Mouse (Mus musculus): Measurements from ENCODE around the gene Usp3.

Usp3 gene

DNA sequence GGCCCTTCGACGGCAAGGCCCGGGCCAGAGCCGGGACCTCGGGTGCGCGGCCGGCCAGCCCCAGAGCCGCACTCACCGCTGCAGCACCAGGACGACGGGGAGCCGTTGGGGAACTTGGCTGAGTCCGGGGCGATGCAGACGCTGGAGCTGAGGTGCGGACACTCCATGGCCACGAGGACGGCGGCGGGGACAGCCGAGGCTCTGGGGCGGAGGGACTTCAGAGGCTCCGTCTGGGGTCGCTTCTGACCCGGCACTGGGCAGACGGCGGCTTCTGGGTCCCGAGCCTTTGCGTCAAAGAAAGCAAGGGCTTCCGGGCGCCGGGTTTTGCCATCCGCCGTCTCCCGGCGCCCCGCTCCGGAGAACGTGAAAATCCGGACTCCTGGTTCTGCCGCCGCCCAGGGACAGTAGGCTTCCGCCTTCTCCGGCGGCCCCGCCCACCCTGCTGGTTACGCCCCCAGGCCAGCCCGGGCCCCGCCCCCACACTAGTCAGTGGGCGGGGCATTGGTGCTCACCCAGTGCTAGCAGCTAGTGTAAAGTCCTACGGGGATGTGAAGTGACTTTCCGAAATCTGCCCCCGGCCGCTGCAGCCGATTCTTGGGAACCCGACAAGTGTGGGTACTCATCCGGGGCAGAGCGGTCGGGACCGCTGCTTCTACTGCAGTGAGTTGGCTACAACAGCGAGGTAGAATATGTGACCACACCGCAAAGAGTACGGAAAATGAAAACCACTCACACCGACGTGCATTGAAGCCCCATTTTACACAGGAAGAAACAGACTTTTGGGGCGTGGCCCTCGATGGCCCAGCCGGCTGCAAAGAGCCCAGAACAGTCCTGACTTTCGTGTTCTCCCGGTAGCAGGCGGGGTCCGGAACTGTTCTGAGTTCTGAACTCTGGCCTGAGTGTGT is at the start of gene Usp3:
Usp3 (minus strand) TSS at position 435 of the 905 bp plus-strand sequence.
- peak; percentile 86 for DNase-seq (ENCODE audit: low read depth)

DNA sequence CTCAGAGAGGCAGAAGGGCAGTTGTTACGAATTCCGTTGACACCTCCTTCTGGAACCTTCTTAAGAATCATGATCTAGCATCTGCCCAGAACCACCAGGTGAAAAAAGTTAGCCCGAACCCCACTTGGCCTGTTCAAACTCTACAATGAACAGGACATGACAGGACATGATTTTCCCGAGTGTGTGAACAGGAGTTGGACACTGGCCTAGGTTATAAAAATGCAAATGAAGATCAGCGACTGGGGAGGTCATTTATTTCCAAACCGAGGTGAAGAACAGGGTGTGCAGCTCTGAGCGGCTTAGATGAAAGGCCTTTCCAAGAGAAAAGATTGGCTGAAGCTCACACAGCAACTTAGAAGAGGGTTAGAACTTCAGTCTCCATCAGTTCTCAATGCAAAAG is 47.5 kb upstream of the Usp3 start:
- DNase-seq (ENCODE audit: low read depth): no peak

DNA sequence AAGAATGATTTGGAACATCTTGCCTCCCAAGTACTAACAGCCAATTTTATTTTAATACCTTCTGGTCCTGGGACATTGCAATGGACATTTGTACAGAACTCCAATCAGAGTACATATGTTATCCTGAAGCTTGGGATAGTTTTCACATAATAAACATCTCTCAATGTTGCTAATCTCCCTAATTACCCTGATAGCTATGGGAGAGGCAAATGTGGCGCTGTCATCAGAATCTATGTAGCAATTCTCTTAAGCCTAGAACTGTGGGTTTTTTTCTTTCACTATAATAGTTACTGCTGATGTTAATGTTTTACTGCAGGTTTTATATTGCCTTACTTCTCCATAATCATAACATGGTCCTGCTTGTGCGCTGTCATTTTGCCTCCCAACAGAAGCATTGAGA is 46.7 kb upstream of the Usp3 start:
- DNase-seq (ENCODE audit: low read depth): no peak

DNA sequence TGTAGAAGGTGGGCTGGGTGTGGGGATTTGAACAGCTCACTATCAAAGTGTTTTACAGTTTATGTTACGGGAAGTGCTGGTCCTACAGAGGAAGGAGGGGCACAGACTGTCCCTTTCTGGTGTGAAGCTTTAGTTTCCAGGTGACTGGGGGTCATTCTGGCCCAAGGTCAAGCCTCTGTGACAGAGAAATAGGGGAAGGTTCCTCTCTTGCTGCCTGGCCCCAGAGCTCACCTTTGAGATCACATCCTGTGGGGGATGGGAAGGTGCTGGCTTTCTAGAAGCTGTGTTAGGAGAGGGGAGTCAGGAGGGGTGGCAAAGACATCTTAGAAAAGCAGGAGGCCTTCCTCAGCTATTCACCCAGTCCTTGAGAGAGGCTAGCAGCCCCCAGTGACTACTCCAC is 39.5 kb upstream of the Usp3 start:
- no peak for DNase-seq (ENCODE audit: low read depth)

DNA sequence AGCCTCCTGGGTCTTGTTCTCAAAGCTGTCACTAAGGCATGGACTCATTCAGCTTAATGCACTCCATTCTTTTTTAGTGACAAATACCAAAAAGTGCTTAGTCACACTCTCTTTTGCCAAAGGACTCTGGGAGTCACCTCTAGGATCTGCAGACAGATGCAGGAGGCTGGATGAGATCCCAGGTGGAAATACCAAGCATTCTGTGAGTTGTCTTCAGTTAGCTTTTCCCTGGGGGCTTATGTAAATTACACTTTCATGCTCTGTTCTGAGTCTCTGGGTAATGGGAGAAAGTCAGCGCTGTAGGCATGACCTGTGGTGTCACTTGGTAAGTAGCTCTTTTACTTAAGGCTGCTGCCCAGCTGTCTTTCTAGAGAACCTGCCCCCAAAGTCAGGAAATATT is 38.0 kb upstream of the Usp3 start:
- DNase-seq (ENCODE audit: low read depth): peak; percentile 29

DNA sequence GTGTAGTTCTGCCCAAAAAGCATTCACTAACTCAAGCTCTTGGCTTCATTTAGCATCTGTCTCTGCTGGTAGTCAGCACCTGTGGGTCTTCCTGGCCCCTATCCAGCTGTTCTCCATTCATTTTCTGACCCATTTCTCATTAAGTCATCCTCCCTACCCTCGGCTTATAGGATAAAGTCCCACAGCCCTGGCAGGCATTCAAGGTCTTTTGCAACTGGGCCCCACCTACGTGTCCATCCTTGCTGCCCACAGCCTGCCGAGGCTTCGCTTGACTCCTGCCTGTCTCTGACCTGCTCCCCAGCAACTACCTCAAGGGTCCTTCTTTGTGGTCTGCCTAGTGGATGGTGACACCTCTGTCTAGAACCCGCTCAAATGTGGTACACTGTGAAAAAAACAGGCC is 33.7 kb upstream of the Usp3 start:
- DNase-seq (ENCODE audit: low read depth): no peak

DNA sequence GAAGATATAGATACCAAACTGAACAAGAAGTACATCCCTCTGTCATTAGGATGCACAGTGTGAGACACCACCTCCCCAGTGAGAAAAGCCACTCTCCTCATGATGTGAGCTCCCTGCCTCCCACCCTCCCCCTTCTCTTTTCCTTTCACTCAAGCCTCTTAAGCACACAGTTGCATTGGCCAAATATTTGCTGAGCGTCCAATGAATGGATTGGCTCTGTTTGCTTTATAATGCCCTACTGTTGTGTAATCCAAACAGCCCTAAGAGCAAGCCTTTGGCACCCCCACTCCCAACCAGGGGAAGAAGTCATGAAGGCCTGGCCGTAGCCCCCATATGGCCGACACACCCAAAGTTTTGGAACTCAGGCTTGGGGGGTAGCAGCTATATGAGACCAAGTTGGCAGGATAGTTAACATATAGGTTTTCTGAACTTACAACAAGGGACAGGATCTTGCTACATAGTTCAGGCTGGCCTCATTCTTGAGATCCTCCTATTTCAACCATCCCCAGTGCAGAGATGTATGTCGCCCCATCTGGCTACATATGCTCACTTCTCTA is 33.1 kb upstream of the Usp3 start:
- no peak for DNase-seq (ENCODE audit: low read depth)

DNA sequence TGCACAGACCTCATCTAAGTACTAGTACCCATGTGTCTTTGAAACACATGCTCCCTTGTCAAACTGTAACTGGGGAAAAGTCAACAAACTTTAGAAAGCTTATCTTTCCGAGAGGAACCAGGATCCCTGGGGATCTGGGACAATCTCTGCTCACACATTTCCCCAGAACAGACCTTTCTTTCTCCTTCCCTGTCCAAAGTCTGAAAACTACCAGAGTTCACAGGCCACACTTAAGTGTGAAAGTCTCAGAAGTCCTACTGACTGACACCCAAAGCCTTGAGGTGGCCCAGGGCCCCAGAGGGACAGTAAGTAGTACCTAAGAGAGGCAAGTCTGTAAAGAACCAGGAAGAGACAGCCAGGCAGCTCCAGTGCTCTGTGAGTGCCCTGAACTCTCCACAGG is 31.9 kb upstream of the Usp3 start:
- no peak for DNase-seq (ENCODE audit: low read depth)

DNA sequence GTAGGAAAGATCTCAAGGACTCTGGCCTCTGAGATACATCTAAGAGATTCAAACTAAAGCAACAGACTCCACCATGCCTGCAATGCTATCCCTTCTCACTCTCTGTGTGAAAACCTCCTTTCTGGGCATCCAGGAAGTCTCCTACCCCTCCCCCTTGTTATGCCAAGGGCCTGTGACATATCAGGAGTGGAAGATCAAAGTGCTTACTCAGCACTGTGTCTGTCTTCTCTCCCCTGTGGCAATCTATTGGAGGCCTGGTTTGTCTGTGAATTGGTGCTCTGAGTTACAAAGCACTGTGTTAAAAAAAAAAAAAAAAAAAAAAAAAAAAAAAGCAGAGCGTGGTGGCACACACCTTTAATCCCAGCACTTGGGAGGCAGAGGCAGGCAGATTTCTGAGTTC is 30.7 kb upstream of the Usp3 start:
- no peak for DNase-seq (ENCODE audit: low read depth)

DNA sequence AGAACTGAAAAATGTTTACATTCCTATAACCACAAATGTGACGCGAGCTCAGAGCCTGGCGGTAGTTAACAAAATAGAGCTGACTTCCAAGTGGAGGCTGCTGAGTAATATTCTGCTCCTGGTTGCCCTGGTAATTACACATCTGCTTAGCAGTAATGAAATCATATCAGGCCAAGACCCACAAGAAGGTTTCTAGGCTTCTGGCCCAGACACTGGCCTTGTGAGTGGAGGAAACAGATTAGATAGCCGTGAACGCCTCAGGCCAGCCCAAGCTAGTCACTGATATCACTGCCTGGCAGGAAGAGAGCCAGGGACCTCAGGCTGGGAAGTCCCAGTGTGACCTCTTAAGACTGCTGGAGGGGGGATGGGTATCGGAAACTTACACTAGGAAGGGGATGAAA is 27.6 kb upstream of the Usp3 start:
- peak; percentile 98 for DNase-seq (ENCODE audit: low read depth)

DNA sequence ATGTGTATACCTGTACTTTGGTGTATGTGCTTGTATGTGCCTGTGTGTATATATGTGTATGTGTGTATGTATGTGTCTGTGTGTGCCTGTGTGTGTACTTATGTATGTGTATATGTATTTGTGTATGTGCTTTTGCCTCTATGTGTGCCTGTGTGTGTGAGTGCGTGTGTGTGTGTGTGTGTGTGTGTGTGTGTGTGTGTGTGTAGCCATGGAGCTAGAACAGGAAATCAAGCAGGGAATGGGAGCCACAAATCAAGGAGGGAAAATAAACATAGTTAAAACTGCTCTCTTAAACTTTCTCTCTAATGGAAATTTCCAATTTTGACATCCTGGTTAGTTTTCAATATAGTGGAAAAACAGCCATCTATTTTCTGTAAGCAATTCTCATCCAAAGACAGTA is 27.1 kb upstream of the Usp3 start:
- DNase-seq (ENCODE audit: low read depth): no peak

DNA sequence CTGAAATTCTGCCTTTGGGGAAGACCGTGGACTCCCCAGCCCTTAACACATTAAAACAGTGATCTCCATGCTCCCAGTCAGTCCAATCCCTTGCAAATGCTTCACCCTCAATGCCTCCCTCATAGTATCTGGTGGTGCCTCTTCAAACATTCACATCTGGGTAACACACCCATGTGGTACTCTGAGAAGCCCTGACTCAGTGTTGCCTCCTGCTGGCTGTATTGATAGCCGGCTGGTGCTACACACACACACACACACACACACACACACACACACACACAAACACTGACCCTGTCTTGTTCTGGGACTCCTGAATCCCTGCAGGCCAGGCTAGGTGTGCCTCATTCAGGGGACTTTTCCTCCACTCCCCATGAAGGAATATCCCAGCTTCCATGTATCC is 24.9 kb upstream of the Usp3 start:
- DNase-seq (ENCODE audit: low read depth): no peak

DNA sequence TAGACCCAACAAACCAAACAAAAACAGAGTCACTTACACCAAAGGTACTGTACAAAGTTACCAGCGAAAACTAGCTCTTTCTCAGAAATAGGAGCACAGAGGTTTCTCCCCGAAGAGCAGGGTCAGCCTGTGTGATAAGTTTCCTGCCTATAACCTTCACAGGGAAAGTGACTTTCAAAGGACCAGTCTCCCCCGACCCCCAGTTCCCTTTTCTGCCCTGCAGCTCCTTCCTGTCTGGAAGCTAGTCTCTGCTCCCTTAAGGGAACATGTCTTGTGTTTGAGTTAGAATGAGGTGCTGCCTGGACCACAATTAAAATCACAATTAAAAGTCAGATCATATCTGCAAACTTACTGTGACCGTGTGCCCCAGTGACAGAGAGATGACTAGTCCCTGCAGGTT is 23.9 kb upstream of the Usp3 start:
- no peak for DNase-seq (ENCODE audit: low read depth)

DNA sequence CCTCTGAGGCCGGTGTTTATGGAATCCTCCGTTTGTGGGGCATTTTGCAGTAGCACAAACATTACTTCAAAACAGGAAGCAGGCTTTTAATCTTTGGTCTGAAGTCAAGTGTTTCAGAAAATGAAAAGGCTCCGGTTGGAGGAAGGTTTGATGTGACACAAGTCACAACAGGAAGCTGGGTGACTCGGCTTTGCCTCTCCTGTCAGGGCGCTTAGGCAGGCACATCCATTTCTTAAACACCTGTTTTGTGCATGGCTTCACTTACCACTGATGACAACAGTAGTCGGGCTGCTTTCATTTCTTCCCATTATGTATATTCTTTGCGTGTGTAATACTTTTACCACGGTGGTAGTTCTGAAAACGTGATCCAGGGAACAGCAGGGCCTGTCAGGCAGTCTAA is 22.2 kb upstream of the Usp3 start:
- DNase-seq (ENCODE audit: low read depth): no peak

DNA sequence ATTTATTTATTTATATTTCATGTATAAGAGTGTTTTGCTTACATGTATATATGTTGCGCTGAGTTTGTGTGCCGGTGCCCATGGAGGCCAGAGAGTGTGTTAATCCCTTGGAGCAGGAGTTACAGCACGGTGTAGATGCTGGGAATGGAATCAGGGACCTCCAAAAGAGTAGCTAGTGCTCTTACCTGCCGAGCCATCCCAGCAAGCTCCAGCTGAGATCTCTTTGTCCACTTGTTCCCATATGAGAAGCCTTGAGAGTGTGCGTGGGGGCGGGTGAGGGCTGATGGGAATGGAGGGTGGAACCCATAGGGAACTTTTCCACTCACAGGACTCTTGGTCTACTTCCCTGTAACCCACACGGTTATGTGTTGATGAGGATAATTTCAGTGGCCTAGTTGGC is 21.6 kb upstream of the Usp3 start:
- DNase-seq (ENCODE audit: low read depth): no peak

DNA sequence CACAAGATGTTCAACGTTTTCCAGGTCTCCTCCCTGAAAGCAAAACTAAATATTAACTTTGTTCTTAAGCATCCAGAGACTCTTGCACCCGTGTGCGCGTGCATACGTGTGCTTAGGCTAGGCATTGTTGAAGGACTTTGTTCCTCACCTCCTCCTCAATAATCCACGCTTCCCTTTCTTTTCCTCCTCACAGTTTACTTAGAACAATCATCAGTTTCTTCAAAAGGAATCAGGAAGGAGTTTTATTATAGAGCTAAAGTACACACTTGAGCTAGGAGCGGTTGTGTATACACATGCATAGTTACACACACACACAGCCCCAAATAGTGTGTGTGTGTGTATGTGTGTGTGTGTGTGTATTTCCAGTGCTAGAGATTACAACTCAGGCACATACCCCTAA is 20.7 kb upstream of the Usp3 start:
- no peak for DNase-seq (ENCODE audit: low read depth)

DNA sequence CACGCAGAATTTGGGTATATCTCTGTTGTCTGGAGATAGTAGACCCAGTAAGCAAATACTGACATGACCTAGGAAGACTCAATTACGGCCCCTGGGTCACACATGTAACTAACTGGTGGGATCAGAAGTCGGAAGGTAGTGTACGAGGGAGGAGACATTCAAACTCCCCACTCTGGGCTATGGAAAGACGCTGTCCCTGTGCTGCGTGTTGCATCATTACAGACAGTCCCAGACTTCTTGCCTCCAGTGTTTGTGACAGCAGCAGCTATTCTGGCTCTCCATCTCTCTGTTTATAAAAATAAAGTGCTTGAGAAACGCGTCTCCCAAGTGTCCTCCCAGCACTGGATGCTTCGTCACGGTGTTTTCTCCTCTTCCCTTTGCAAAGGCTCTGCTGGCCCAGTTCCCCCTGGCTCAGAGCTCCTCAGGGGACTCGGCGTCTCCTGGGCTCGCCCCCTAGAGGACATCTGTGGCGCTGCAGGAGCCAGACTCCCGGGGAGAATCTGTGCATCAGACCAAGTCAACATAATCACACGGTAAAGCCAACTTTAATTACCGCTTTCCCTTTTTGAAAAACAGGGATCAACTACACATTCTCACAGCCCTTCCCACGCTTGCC is 18.6 kb upstream of the Usp3 start:
- DNase-seq (ENCODE audit: low read depth): no peak

DNA sequence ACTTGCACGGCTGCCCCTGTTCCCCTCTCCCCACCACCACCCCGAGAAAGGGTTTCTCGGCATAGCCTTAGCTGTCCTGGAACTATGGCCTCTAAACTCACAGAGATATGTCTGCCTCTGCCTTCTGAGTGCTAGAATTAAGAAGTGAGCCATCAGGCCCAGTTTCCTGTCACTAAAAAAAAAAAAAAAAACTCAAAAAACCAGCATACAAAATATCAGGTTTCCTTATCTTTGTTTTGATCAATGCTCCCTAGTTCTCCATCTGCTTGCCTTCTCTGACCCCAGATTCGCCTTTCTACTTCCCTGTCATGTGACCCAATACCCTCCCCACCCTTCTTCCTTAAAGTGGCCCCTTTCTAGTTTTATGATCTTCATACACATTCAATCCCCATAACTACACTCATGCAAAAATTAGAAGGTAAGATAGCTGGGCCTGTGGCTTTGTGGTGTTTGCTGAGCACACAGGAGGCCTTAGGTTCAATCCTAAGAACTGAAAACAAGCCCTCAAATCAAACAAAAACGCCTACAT is 15.9 kb upstream of the Usp3 start:
- DNase-seq (ENCODE audit: low read depth): no peak

DNA sequence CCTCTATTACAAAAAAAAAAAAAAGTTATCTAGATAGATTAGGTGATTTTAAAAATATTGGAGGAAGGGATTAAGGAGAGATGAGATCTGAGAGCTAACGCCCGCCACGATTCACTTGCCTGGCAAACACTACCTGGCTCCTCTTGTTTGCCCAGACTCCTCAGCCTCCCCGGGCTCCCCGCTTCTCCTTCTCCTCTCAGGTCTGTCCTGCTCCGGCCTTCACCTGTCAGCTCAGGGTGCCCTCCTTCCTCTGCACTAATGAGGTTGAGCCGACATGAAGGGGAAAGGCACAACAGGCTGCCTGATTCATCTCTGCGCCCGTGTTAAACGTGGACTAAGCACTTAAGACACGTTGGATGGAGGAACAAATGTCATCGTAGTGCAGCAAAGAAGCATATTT is 13.9 kb upstream of the Usp3 start:
- DNase-seq (ENCODE audit: low read depth): no peak

DNA sequence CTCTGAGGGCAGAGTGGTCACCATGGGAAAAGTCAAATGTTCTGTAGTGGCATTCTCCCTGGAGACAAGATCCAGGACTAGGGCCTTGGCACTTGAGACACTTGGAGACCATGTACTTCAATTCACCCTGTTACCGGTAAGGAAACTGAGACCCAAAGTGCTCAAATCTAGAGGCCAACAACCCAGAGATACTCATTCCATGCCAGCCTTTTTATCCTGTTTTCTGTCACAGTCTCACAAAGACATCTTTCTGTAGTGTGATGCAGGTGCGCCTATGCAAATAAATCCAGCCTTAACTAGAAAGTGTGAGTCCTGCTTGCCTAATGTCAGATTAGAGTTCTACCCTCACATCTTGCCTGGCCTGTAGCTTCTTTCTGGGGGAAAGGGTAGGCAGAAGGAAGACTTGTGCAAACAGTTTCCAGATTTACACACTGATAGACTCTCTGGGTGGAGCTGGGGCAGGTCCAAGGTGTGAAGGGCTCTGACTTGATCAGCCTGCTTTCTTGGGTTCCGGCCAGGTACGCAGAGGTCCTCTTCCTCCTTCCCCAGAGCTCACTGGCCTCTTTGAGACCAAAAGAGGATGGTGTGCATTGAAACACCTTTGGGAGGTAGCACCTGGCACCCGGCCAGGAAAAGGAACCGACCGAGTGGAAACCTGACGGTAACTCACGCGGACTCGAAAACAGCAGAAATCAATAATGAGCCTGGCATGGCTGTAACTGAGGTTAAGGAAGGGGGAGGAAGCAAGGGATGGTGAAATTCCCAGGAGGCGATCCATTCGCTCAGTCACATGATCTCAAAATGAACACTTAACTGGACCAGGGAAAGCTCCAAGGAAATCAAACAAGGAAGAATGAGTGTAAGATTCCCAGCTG is 13.2 kb upstream of the Usp3 start:
- DNase-seq (ENCODE audit: low read depth): no peak

DNA sequence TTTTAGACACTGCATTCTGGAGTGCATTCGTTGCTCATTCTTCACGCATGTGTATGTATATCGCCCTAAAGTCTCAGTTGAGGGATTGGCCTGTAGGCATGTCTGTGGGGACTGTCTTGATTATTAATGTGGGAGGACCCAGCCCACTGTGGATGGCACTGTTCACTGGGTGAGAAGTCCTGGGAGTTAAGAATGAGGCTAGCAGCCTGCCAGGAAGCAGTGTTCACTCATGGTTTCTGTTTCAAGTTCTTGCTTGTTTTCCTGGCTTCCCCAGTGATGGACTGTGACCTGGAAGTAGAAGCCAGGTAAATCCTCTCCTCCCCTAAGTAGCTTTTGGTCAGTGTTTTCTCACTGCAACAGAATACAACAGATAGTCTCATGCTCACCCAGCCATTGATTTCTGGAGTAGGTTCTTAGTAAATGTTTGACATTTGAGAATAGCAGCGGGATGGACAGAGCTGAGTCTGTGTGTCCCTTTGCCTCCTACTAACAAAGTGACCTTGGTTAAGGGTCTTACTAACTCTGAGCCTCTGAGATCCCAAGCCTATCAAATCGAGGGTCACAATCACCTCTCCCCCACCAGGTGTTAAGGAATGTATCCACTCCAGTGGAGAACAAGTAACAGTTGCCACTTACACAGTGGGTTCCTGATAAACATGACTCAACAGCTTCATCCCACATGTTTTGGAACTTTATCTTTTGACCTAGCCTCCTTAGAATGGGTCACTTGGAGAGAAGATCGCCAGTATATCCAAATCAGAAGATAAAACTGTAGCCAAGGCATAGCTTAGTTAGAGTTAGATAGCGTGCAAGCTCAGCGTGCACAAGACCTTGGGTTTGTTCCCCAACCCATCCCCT is 11.6 kb upstream of the Usp3 start:
- no peak for DNase-seq (ENCODE audit: low read depth)
